Mouse (Mus musculus): ENCODE data around the gene Psme2.

DNA sequence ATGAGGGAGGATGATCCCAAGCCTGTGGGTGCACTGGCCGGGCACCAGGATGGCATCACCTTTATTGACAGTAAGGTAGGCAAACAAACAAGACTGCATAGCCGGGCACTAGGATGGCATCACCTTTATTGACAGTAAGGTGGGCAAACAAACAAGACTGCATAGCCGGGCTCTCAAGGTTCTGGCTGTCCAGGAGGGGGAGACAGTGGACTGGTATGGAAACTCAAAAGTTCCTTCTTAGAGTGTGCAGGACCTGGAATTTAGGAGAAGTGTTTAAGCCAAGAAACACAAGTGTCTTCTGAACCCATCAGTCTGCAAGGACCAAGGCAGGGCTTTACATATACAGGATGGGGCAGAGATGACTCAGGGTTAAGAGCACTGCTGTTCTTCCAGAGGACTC is 25.2 kb downstream of the Psme2 start:
- TF ChIP-seq CTCF (IDR thresholded peaks at IDR 0.05; ENCODE audit: borderline replicate concordance, control insufficient read depth, extremely low read depth, insufficient read depth, low read length, poor library complexity) (no peak), POLR2A (IDR thresholded peaks at IDR 0.05; ENCODE audit: control insufficient read depth, extremely low read depth, insufficient read depth, low read length, poor library complexity) (no peak)
